11 mouse cellular contexts compared by ENCODE assay signal in the genomic region with DNA sequence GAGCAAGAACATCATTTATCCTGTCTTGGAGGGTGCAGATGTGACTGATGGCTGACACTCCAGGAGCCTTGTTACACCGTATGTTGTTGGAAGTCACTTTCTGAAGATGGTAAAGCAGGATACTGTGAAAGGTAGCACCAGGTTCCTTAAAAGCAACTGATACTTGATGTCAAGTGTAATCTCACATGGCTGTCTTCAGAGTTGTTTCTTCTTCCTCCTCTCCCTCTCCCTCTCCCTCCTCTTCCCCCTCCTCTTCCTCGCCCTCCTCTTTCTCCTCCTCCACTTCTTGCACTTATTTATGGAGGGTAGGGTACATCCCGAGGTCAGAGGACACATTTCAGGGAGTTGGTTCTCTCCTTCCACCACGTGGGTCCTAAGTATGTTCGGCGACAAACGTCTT. TPM values are rescaled to one million over a fixed set of nuclear protein-coding genes. Genes with fewer than 3 reads are reported as not detected.
DNase-seq lines count a peak whose midpoint lies in the region; ATAC-seq and TF ChIP-seq lines count a peak whose summit lies in the region.
"Had no signal": no experiment of that assay in that cellular context is flagged by ENCODE, and none has a peak within 500 bp of the region (broad histone marks: within the 10 kb centered on the region; RNA-seq: fewer than 3 reads in every experiment).

No protein-coding gene starts in this region.

- 56% methylated on average over 7 of the region's 7 CpGs for WGBS in cerebellum, adult 2 months
- WGBS in hindbrain, embryonic 13.5 days: 57% methylated on average over 7 of the region's 7 CpGs
- 54% methylated on average over 7 of the region's 7 CpGs for WGBS in hindbrain, embryonic 12.5 days
- 45% methylated on average over 7 of the region's 7 CpGs for WGBS in neural tube, embryonic 13.5 days
- WGBS in small intestine, adult 2 months: 26% methylated on average over 7 of the region's 7 CpGs
- 36% methylated on average over 7 of the region's 7 CpGs for WGBS in stomach, postnatal 0 days

- no peak overlapping the region for H3K4me3 ChIP-seq in cerebellum, adult 2 months (replicated peaks; ENCODE audit: insufficient read depth, low read depth, low read length)
- no peak overlapping the region for H3K4me3 ChIP-seq in hindbrain, embryonic 13.5 days
- no peak overlapping the region for H3K4me3 ChIP-seq in hindbrain, embryonic 12.5 days
- no peak overlapping the region for H3K4me3 ChIP-seq in neural tube, embryonic 13.5 days
- H3K4me3 ChIP-seq in small intestine, adult 2 months (ENCODE audit: low read depth, low read length): no peak overlapping the region
- no peak overlapping the region for H3K4me3 ChIP-seq in stomach, postnatal 0 days (ENCODE audit: low read depth, low read length)

- TF ChIP-seq EP300 in stomach, postnatal 0 days (optimal IDR thresholded peaks at IDR 0.05): no peak

- no peak for DNase-seq in cerebellum, adult 2 months
- no peak for DNase-seq in cerebellum, postnatal 36 days
- DNase-seq in neural tube, embryonic 10.5 days (ENCODE audit: extremely low spot score, low spot score): no peak
- DNase-seq in stomach, postnatal 0 days (ENCODE audit: low spot score): no peak

- peak overlapping the region; percentile 89 for H3K4me2 ChIP-seq in hindbrain, embryonic 13.5 days
- H3K4me2 ChIP-seq in hindbrain, embryonic 12.5 days (replicated peaks): no peak overlapping the region
- peak overlapping the region; percentile 92 for H3K4me2 ChIP-seq in neural tube, embryonic 13.5 days
- H3K4me2 ChIP-seq in stomach, postnatal 0 days (replicated peaks; ENCODE audit: low read depth): no peak overlapping the region

- no peaks in the 10 kb centered on the region for H3K9me3 ChIP-seq in hindbrain, embryonic 13.5 days
- no peaks in the 10 kb centered on the region for H3K9me3 ChIP-seq in hindbrain, embryonic 12.5 days (replicated peaks)
- H3K9me3 ChIP-seq in neural tube, embryonic 13.5 days: peaks cover 5% of the 10 kb centered on the region; the same call in 1 of the 2 replicates
- H3K9me3 ChIP-seq in stomach, postnatal 0 days (ENCODE audit: control insufficient read depth, low read length): no peaks in the 10 kb centered on the region

- peak overlapping the region; percentile 66; the same call in 1 of the 2 replicates for H3K27ac ChIP-seq in cerebellum, adult 2 months (ENCODE audit: insufficient read depth, low read length)
- no peak overlapping the region; the same call in 1 of the 2 replicates for H3K27ac ChIP-seq in hindbrain, embryonic 13.5 days
- H3K27ac ChIP-seq in hindbrain, embryonic 12.5 days: no peak overlapping the region
- peak overlapping the region; percentile 82 for H3K27ac ChIP-seq in neural tube, embryonic 13.5 days (replicated peaks)
- 0 out of 2 replicates have a peak overlapping the region, but pooled peaks have one; percentile 9 for H3K27ac ChIP-seq in small intestine, adult 2 months (ENCODE audit: insufficient read depth, low read depth, low read length)
- no peak overlapping the region for H3K27ac ChIP-seq in stomach, postnatal 0 days (replicated peaks)
- H3K27ac ChIP-seq: liver, embryonic 14.5 days had no signal

- no peak for TF ChIP-seq POLR2A in cerebellum, adult 2 months (IDR thresholded peaks at IDR 0.05; ENCODE audit: borderline replicate concordance, insufficient read depth, low read length)
- no peak for TF ChIP-seq POLR2A in small intestine, adult 2 months (IDR thresholded peaks at IDR 0.05; ENCODE audit: low read depth, low read length)

- peaks cover 13% of the 10 kb centered on the region; the same call in 1 of the 2 replicates for H3K4me1 ChIP-seq in cerebellum, adult 2 months (ENCODE audit: control insufficient read depth, insufficient read depth, low read length)
- peaks cover 42% of the 10 kb centered on the region for H3K4me1 ChIP-seq in hindbrain, embryonic 13.5 days (replicated peaks)
- H3K4me1 ChIP-seq in hindbrain, embryonic 12.5 days: peaks cover 24% of the 10 kb centered on the region
- H3K4me1 ChIP-seq in neural tube, embryonic 13.5 days (replicated peaks): peaks cover 34% of the 10 kb centered on the region
- peaks cover 38% of the 10 kb centered on the region for H3K4me1 ChIP-seq in small intestine, adult 2 months (ENCODE audit: control insufficient read depth, insufficient read depth, insufficient read length, low read length)
- peaks cover 10% of the 10 kb centered on the region for H3K4me1 ChIP-seq in stomach, postnatal 0 days (replicated peaks; ENCODE audit: control insufficient read depth, insufficient read depth)

- H3K27me3 ChIP-seq in cerebellum, adult 2 months (ENCODE audit: control insufficient read depth, insufficient read depth, low read length): no peaks in the 10 kb centered on the region
- H3K27me3 ChIP-seq in hindbrain, embryonic 13.5 days: peaks cover 35% of the 10 kb centered on the region
- H3K27me3 ChIP-seq in hindbrain, embryonic 12.5 days: peaks cover 44% of the 10 kb centered on the region
- peaks cover 33% of the 10 kb centered on the region for H3K27me3 ChIP-seq in neural tube, embryonic 13.5 days
- peaks cover 21% of the 10 kb centered on the region for H3K27me3 ChIP-seq in small intestine, adult 2 months (ENCODE audit: control insufficient read depth, insufficient read depth, low read length)
- H3K27me3 ChIP-seq in stomach, postnatal 0 days (ENCODE audit: control insufficient read depth, insufficient read depth, low read length): no peaks in the 10 kb centered on the region; the same call in 1 of the 2 replicates

- peak overlapping the region; percentile 81 for H3K9ac ChIP-seq in hindbrain, embryonic 13.5 days
- no peak overlapping the region for H3K9ac ChIP-seq in hindbrain, embryonic 12.5 days
- peak overlapping the region; percentile 77 for H3K9ac ChIP-seq in neural tube, embryonic 13.5 days
- H3K9ac ChIP-seq in stomach, postnatal 0 days (ENCODE audit: low read length): no peak overlapping the region
- H3K9ac ChIP-seq: liver, embryonic 14.5 days had no signal

- no peak for ATAC-seq in hindbrain, embryonic 13.5 days (ENCODE audit: low FRiP score)
- no peak for ATAC-seq in hindbrain, embryonic 12.5 days (ENCODE audit: low FRiP score)
- no peak for ATAC-seq in neural tube, embryonic 13.5 days (ENCODE audit: low read depth)
- no peak for ATAC-seq in stomach, postnatal 0 days (ENCODE audit: low FRiP score, low TSS enrichment)
- ATAC-seq: activated CD4-positive, CD25-positive, alpha-beta regulatory T cell, adult 4 months had no signal

- H3K36me3 ChIP-seq in hindbrain, embryonic 13.5 days: no peaks in the 10 kb centered on the region
- H3K36me3 ChIP-seq in hindbrain, embryonic 12.5 days: no peaks in the 10 kb centered on the region
- no peaks in the 10 kb centered on the region for H3K36me3 ChIP-seq in neural tube, embryonic 13.5 days
- no peaks in the 10 kb centered on the region for H3K36me3 ChIP-seq in small intestine, adult 2 months (ENCODE audit: control insufficient read depth, insufficient read depth, low read length)
- H3K36me3 ChIP-seq in stomach, postnatal 0 days (ENCODE audit: control insufficient read depth, insufficient read depth, low read length): no peaks in the 10 kb centered on the region
- H3K36me3 ChIP-seq: forebrain, embryonic 10.5 days had no signal

- no peak for TF ChIP-seq CTCF in cerebellum, adult 2 months (IDR thresholded peaks at IDR 0.05; ENCODE audit: borderline replicate concordance, insufficient read depth, low read depth, low read length)
- TF ChIP-seq CTCF in small intestine, adult 2 months (IDR thresholded peaks at IDR 0.05; ENCODE audit: extremely low read depth, insufficient read length, insufficient replicate concordance, low read depth, low read length): no peak
- TF ChIP-seq CTCF in stomach, postnatal 0 days (IDR thresholded peaks at IDR 0.05; ENCODE audit: low read depth): no peak

RNA-seq across cellular contexts. Expression of a gene that starts 1.3 kb away (rescaled TPM):
- 155 and 165 TPM in 2 replicates for polyA plus RNA-seq in cerebellum, adult 2 months (2012; rRNA removed)
- polyA plus RNA-seq in hindbrain, embryonic 13.5 days (2015; fragmentation: Nextera tagmentation; extraction: Ambion mirVana): 22.2 and 23.8 TPM in 2 replicates
- 12.6 and 13.1 TPM in 2 replicates for polyA plus RNA-seq in hindbrain, embryonic 12.5 days (2016; fragmentation: Nextera tagmentation; extraction: Ambion mirVana)
- 37.8 and 40.6 TPM in 2 replicates for polyA plus RNA-seq in neural tube, embryonic 13.5 days (2015; fragmentation: Nextera tagmentation; extraction: Ambion mirVana)
- polyA plus RNA-seq in small intestine, adult 2 months (2012; rRNA removed): 5.1 and 5.3 TPM in 2 replicates
- 10.0 and 12.2 TPM in 2 replicates for polyA plus RNA-seq in stomach, postnatal 0 days (2015; fragmentation: Nextera tagmentation; extraction: Ambion mirVana)
- polyA plus RNA-seq: activated CD4-positive, CD25-positive, alpha-beta regulatory T cell, adult 4 months had no signal

RNA-seq across cellular contexts. Expression of a gene that starts 8.4 kb away (rescaled TPM):
- 27.9 and 28.2 TPM in 2 replicates for polyA plus RNA-seq in cerebellum, adult 2 months (2012; rRNA removed)
- polyA plus RNA-seq in hindbrain, embryonic 13.5 days (2015; fragmentation: Nextera tagmentation; extraction: Ambion mirVana): 12.9 and 14.1 TPM in 2 replicates
- 8.1 and 10.3 TPM in 2 replicates for polyA plus RNA-seq in hindbrain, embryonic 12.5 days (2016; fragmentation: Nextera tagmentation; extraction: Ambion mirVana)
- 15.1 and 18.3 TPM in 2 replicates for polyA plus RNA-seq in neural tube, embryonic 13.5 days (2015; fragmentation: Nextera tagmentation; extraction: Ambion mirVana)
- 7.0 and 10.9 TPM in 2 replicates for polyA plus RNA-seq in small intestine, adult 2 months (2012; rRNA removed)
- 11.0 and 11.4 TPM in 2 replicates for polyA plus RNA-seq in stomach, postnatal 0 days (2015; fragmentation: Nextera tagmentation; extraction: Ambion mirVana)

RNA-seq across cellular contexts. Expression of a gene that starts 21.5 kb away (rescaled TPM):
- 208 and 224 TPM in 2 replicates for polyA plus RNA-seq in cerebellum, adult 2 months (2012; rRNA removed)
- polyA plus RNA-seq in hindbrain, embryonic 13.5 days (2015; fragmentation: Nextera tagmentation; extraction: Ambion mirVana): 105 and 113 TPM in 2 replicates
- polyA plus RNA-seq in hindbrain, embryonic 12.5 days (2016; fragmentation: Nextera tagmentation; extraction: Ambion mirVana): 151 and 152 TPM in 2 replicates
- polyA plus RNA-seq in neural tube, embryonic 13.5 days (2015; fragmentation: Nextera tagmentation; extraction: Ambion mirVana): 102 and 115 TPM in 2 replicates
- 60.3 and 109 TPM in 2 replicates for polyA plus RNA-seq in small intestine, adult 2 months (2012; rRNA removed)
- 29.3 and 31.6 TPM in 2 replicates for polyA plus RNA-seq in stomach, postnatal 0 days (2015; fragmentation: Nextera tagmentation; extraction: Ambion mirVana)

RNA-seq across cellular contexts. Expression of a gene that starts 28.2 kb away (rescaled TPM):
- polyA plus RNA-seq in cerebellum, adult 2 months (2012; rRNA removed): 10.3 and 11.0 TPM in 2 replicates
- polyA plus RNA-seq in hindbrain, embryonic 13.5 days (2015; fragmentation: Nextera tagmentation; extraction: Ambion mirVana): 19.2 and 20.0 TPM in 2 replicates
- polyA plus RNA-seq in hindbrain, embryonic 12.5 days (2016; fragmentation: Nextera tagmentation; extraction: Ambion mirVana): 40.0 and 40.7 TPM in 2 replicates
- 17.7 and 23.8 TPM in 2 replicates for polyA plus RNA-seq in neural tube, embryonic 13.5 days (2015; fragmentation: Nextera tagmentation; extraction: Ambion mirVana)
- polyA plus RNA-seq in small intestine, adult 2 months (2012; rRNA removed): 7.6 and 8.2 TPM in 2 replicates
- polyA plus RNA-seq in stomach, postnatal 0 days (2015; fragmentation: Nextera tagmentation; extraction: Ambion mirVana): 46.4 and 47.9 TPM in 2 replicates

RNA-seq across cellular contexts. Expression of a gene that starts 47.4 kb away (rescaled TPM):
- 31.0 and 31.6 TPM in 2 replicates for polyA plus RNA-seq in cerebellum, adult 2 months (2012; rRNA removed)
- polyA plus RNA-seq in hindbrain, embryonic 13.5 days (2015; fragmentation: Nextera tagmentation; extraction: Ambion mirVana): 25.8 and 27.4 TPM in 2 replicates
- polyA plus RNA-seq in hindbrain, embryonic 12.5 days (2016; fragmentation: Nextera tagmentation; extraction: Ambion mirVana): 21.9 and 23.6 TPM in 2 replicates
- 26.9 and 27.4 TPM in 2 replicates for polyA plus RNA-seq in neural tube, embryonic 13.5 days (2015; fragmentation: Nextera tagmentation; extraction: Ambion mirVana)
- 9.2 and 14.8 TPM in 2 replicates for polyA plus RNA-seq in small intestine, adult 2 months (2012; rRNA removed)
- 6.5 and 7.2 TPM in 2 replicates for polyA plus RNA-seq in stomach, postnatal 0 days (2015; fragmentation: Nextera tagmentation; extraction: Ambion mirVana)

Comparison
In these comparisons a context has a peak if more than half of its experiments do, and no peak if none do; other contexts are left out.
1. H3K4me2 ChIP-seq: peak in hindbrain, embryonic 13.5 days (single experiment) and neural tube, embryonic 13.5 days (single experiment); none in hindbrain, embryonic 12.5 days (single experiment) and stomach, postnatal 0 days (single experiment).
2. H3K9ac ChIP-seq: peak in hindbrain, embryonic 13.5 days (single experiment) and neural tube, embryonic 13.5 days (single experiment); none in hindbrain, embryonic 12.5 days (single experiment) and stomach, postnatal 0 days (single experiment).
3. H3K27ac ChIP-seq: peak in cerebellum, adult 2 months (single experiment), neural tube, embryonic 13.5 days (single experiment) and small intestine, adult 2 months (single experiment); none in hindbrain, embryonic 13.5 days (single experiment), hindbrain, embryonic 12.5 days (single experiment) and stomach, postnatal 0 days (single experiment).